Mouse (Mus musculus) ovary, postnatal 14 days (tissue): ENCODE measurements around the gene Msi2.

Experiments used
- DNase-seq: peaks from one replicate; pipeline ENCODE4 v3.0.0; 2022; ENCODE audit warnings: low spot score

Gene Msi2

DNA sequence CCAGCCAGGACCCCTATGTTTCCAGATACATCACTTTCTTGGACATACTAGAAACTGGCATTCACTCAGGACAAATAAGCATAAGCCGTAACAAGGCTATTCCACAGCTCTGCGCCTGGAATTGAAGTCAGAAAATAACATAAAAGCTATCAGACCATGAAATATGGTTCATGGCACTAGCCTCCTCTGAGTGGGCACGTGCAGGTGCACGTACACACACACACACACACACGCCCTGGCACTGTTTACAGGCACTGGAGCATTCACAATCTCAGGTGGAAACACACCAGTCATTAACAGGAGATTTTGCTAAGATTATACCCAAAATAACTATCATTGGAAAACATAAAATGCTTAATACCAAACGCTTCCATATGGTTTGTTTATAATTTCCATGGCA, 81.4 kb downstream of the Msi2 start:
- no peak for DNase-seq

DNA sequence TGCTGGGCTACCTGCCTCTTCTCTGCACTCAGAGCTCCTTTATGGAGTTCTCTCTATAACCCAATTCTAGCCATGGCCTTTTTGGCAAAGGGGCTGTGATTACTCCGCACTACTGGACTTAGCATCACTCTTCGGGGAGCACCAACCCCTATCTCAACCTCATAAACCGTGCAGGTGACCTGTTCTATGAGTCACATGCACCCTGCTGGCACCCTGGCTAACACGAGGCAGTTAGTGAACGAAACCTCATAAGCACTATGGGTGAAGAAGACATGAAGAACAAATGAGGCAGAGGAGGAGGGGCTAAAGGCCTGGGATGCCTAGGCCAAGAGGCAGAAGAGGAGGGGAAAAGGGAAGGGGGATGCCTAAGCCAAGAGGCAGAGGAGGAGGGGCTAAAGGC, 82.0 kb downstream of the Msi2 start:
- DNase-seq, result no peak

DNA sequence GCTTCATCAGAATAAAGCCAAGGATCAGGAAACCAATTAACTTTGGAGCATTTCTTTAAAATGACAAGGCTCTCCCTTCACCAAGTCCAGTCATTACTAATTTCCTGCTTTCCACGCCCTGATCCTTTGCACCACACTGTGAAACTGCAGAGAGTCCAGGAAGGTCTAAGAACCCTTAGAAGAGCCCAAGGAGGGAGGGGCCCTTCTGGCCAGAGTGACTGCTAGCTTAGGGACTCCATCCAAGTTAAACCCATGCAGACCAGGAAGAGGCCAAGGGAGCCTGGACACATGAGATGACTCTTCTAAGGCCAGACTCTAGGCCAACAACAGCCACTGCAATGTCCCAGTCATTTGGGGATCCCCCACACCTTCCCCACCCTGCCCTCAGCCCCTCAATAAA, 83.7 kb downstream of the Msi2 start:
- DNase-seq, result no peak

DNA sequence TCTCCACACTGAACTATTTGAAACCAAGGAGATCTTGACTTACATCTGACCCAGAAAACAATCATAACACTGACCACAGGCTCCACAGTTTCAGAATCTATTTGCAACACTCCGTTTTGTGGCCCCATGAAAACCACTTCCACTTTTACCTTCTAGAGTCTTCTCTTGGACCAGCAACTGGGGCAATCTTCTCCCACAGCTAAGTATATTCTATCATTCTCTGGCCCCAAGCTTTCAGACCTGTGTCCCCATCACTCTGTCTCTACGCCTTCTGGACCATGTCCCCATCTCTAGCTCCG, 86.4 kb downstream of the Msi2 start:
- DNase-seq, result no peak

DNA sequence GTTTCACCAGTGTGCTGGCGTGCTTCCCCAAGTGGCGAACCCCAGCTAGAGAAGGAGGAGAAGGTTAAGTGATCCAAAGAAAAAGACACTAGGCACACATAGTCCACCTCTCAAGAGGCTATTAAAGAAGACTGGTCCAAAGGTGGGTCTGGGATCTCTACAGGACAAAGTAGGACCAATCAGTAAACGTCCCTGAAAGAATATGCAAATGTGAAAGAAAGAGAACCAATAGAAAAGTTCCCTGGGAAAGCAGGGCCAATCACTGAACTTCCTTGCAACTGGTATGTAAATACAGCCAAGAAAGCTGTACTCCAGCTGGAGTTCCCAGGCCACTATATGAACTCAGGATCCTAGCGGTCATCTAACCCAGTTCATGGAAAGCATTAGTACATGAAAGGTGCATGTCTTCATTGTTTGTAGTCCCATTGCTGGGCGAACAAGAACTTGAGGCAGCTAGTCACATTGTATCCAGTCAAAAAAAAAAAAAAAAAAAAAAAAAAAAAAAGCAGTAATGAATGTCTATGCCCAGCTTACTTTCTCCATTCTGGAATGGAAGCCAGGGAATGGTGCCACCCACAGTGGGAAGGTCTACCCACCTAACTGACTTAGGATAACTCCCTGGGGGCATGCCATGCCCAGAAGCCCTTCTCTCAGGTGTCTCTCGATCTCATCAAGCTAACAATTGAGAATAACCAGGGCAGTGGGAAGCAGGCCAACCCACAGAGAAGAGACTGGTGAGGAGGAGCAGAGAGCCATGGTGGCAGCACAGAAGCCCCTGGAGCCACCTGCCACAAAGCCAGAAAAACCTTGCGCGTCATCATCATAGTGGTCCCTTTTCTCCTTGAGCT, 87.0 kb downstream of the Msi2 start:
- DNase-seq, result no peak

DNA sequence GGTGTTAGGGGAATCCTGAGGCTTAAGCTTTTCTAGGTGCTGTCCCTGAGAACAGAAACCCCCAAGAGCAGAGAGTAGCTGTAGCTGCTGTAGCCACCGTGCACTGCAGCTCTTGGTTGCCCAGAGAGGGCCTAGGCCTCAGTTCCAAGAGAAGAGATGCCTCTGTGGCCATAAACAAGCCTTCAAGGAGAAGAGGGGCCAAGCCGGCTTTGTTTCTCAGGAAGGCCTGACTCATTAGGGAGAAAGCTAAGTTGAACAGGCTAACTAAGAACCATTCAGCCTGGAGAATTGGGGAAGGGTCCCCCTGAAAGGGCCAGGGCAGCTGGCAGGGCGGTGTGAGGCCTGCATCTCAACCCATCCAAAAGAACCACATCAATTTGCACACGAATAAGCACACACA, 88.7 kb downstream of the Msi2 start:
- no peak for DNase-seq

DNA sequence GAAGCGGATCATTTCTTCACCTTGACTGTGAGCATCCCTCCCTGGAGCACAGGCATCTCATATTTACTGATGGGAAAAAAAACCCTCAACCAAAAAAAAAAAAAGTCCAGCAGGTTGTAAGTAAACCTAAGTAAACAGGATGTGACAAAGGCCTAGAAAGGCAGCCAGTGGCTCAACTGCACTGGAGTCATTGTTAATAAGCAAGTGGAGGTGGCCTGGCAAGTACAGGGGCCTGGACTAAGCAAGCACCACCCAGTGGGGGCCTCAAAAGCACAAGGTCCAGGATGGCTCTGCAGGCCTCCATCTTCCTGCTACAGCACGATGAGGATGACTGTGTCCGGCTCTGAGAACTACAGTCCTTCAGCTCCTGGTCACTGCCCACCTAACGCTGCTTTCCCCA, 89.1 kb downstream of the Msi2 start:
- DNase-seq, result no peak

DNA sequence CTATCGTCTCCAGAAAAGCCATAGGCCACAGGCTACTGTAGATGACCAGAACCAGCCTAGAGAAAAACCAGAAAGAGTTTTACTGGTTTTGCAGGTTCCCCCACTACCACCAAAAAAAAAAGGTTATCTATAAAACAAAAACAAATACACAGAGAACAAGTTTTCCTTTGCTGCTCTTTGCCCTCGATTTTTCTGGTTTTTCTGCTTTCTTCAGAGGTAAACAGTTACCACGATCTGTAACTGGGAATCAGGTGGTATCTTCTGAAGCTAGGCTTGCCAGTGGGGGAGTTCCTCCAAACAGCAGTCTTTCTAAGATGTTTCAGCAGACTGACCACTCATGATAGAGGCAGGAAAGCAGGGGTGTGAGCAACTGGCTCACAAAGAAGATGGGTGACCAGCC, 89.6 kb downstream of the Msi2 start:
- DNase-seq, result no peak

DNA sequence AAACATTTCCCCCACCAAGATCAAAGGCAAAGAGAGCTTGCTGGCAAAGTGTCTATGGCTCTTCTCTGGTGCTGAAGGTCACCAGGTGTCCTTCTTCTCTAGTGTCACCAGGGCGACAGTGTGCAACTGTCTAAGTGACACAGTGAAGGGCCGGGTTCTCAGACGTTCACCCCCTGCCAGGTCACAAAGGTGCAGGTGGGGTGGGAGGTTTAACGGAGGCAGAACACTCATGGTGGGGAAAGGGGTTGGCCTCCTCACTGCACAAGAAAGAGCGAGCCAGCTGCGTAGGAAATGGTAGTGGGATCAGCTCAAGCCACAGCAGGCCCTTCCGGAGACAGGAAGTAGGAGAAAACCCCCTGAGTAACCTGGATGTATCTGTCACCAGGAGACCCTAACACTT, 91.0 kb downstream of the Msi2 start:
- no peak for DNase-seq

DNA sequence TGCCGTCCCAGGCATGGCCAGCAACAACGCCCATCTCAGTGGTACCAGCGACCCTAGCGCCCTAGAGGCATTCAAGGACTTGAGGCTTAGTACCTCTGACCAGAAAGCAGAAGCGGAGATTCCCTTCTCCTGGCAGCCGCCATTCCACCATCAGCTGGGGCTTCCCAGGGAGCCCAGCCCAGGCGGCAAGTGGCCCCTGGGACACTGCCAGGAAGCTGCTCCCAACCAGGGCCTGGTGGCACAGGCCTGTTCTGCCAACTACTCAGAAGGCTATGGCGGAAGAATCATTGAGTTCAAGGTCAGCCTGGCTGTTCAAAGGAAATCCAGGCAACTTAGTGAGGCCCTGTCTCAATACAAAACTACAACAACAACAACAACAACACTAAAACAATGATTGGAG, 91.7 kb downstream of the Msi2 start:
- DNase-seq, result no peak

DNA sequence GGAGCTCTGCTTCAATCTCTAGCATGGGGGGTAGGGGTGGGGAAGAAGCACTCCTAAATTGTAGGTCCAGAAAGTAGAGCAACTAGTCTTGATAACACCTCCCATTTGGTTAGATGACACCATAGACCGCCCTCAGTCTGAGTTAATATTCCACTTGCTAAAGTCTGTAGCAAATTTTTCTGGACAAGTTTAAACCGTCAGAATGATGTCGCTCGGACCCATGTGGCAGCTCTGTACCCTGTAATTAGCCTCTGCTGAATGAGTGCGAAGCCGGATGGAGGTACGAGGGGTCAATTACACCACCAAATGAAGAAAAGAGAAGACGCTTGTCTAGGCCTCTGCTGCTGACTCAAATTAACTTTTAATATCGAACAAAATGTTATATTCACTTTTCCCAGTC, 92.3 kb downstream of the Msi2 start:
- no peak for DNase-seq

DNA sequence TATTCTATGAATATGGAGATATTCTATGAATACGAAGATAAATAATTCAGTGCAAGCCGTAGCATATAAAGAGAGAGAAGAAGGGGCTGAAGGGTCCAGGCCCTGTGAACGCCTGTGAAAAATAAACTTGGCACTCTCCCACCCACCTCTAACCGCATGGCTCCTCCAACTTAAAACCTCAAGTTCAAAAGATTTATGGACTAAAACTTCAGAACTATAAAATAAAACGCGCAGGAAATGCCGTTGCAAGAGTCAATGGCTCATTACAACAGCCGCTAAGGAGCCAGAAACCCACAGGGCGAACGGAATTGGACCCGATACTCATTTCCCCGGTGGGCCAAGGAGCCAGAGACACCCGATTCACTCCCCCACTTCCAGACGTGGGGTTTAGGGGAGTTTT, 93.2 kb downstream of the Msi2 start:
- DNase-seq, result no peak

DNA sequence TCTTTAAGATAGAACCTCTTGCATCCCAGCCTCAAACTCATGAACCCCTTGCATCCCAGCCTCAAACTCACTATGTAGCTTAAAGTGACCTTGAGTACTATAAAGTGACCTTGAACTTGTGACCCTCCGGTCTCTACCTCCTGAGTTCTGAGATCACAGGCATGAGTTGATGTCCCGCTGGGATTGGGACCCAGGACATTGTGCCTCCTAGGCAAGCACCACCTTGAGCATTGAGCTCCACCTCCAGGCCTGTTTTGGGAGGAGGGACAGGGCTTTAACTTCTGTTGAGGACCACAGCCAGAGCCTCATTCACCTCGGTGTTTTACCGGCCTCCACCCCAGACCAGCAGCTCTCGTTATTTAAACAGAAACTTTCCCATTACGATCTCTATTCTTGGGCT, 93.7 kb downstream of the Msi2 start:
- no peak for DNase-seq

DNA sequence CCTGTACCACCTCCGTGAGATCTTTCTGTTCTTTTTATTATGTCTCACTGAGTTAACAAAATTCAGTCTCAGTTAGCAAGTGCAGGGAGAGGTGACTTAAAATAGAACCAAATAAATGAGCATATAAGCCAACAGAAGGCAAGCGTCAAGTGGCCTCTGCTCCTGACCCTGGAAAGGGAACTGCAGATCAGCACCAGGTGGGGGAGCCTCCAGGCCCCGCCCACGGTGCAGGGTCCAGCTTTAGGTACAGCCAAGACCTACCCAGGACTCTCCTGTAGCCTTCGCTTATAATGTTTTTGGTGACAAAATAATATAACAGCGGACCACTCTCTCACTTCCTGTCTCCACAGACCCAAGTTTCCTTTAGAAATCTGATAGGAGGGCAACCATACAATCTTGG, 94.6 kb downstream of the Msi2 start:
- no peak for DNase-seq

DNA sequence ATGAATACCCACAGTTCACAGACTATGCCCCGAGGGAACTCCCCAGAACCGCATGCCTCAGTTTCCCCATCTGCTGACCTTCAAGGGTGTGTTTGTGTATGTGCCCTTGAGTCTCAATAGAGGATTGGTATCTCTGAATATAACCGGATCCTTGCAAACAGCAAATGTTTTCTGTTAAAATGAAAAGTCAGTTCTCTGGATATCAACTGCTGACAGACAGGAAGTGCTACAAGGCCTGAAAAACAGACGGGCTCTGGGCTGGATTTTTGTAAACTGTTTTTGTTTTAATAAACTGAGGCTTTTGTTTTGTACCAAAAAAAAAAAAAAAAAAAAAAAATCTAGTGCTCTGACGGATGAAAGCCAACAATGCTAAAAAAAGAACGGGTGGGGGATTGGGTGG, 95.8 kb downstream of the Msi2 start:
- no peak for DNase-seq

DNA sequence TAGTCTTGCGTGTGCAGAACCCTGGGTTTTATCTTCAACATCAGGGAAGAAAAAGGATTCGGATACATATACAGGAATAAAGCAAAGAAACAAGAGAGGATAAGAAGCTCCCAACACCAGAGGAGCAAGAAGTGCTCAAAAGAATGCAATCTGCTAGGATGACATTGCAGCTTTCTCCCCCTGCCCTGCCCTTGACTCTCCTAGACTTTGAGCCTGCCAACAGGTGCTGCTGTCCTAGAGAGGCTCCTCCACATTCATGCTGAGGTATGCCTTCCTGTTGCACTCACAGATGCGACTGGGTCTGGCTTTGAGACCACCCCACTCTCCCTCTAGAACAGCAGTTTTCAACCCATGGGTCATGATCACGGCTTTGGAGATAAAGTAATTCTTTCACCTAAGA, 96.5 kb downstream of the Msi2 start:
- DNase-seq, result no peak

DNA sequence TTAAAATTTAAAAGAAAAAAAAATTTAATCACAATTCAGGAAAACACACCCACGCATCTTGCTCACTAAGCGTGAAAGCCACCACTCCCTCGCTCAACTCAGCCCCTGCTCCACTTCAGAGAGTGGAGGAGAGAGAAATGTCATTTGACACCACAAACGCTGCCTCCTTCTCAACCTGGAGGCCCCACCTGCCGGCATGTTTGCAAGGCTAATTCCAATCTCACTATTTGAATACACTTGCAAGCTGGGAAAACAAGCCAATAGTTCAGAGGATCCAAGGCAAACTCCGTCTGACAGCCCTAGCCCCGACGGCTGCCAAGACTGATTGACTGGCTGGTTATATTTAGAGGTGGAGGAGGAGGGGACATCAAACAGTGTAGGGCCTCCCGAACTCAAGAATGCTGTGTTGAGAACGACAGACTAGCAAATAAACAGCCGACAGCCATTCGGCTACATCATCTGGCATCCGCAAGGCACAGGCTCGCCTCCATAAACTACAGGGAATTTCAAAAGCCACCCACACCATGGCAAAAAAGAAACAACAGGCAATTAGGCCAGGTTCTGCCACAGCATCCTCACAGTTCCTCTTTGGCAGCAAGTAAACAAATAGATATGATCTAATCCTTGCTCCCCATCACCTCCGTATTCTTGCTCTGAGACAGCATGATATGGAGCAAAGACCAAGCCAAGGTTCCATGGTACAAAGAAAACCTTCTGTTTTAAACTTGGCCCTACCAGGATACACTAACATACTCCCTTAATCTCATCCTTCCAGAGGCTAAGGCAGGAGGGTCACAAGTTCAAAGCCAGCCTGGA, 97.9 kb downstream of the Msi2 start:
- no peak for DNase-seq

DNA sequence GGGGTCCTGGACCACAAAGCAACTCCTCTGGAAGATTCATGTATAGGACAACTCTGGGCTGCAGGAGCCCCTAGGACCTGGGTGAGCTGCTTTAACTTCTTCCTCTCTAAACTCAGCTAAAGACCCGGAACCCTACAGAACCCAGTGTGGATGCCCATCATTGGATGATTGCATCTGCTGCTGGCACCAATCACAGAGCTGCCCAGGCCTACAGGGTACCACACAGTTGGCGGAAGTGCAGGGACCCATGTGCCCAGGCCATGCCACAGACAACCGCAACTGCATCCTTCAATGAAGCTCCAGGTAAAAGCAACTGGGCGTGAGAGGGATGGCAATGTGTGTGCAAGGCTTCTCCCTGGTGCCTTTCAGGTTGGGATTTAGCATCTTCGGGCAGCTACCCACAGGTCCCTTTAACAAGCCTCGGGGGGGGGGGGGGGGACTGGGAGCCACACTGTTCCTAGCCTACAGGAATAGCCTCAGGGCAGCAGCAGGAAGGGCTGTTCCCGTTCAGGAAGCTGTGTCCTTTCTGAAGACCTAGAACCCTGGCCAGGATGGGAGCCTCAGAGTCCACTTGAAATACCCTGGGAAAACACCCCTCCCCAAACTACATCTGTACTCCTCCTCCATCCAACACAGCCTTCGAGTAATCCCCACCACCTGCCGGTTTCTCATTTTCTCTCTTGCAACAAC, 98.7 kb downstream of the Msi2 start:
- DNase-seq, result no peak

DNA sequence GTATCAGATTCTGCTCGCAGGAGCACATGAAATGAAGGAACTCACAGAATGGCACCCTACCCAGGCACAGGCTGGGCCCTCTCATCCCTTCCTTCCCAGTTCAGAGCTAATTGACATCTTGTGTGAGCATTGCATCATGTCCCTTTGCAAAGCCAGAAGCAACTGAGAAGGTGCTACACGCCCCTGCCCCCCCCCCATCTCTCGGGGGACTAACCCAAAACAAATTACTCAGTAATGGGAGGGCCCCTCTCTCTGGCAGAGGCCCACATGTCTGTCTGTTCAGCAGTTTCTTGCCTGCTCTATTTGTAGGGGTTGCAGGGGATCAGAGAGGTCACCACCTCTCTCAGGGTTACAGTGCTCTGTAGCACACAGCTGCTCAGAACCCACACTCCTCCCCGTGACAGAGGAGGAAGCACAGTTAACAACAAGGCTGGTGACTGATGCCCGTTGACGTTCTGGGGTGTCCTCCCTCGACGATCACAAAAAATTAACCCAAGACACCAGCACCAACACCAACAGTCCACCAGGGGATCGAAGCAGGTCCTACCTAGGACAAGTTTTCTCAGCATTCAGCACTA, 99.5 kb downstream of the Msi2 start:
- DNase-seq, result no peak

DNA sequence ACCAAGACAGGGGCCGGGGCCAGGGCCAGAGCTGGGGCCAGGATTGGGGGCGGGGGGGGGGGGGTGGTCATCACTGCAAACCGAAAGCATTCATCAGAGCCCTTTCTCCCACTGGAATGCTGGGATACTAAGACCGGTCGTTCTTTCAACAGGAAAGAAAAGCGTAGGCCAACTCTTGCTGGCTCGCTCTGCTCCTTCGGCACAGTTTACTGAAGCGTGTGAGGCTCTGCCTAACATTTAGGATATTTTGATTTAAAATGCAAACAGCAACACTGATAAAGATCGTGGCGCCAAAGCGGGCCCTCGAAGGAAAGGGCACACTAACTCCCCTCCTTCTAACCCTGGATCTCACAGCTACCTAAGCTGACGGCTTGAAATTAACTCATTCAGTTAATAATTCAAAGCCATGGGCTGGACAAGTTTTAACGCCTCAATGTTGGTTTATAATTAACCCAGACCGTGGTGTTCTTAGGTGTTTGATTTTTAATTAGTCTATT, 100.3 kb downstream of the Msi2 start:
- DNase-seq, result no peak

DNA sequence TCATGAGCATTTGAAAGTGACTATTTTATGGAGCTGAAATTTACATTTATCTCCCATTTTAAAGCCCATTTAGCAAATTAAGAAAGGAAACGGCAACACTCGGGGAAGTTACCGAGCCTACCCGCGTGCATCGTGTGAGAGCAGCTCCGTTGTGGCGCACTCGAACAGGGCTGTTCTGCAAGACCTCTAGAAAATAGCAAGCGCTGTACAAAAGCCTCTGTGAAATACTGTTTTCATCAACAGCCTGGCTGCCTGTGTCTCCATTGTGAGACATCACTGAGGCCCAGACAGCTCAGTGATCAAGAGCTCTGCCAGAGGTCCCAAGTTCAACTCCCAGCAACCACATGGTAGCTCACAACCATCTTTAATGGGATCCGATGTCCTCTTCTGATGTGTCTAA, 100.9 kb downstream of the Msi2 start:
- DNase-seq, result no peak

DNA sequence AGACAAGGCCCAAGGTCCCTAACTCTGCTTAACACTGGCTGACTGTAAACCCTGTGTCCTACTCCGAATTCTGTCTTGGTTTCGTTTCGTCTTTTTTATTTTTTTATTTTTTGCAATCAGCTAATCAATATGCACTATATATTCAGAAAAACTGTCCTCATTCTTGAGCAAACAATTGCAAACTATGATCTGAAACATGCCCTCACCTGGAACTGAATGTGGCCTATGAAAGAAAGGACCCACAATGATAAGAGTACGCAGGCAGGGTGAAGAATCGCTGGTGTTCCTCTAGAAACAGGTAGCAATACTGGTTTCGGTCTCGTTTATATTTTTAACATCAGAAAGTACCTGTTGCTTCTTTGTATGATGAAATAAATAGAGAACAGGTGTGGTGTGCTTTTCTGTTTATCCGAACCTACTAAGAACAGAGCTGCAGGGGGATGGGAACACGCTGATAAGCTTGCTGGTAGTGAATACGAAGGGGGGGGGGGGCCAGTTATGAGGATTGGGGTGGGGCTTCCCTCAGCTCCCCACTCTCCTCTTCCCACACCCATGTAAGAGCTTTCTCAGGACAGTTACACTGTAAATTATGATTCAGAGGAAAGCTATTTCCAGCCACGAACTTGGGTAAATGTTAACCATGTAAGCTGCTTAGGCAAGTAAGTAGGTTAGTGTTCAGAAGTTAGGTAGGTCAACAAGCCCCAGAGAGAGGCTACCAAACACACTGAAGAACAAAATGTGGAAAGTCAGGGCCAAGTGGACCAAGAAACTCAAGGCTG, 103.6 kb downstream of the Msi2 start:
- no peak for DNase-seq
